ENCODE assay signal across 30 mouse cellular contexts in genomic region chr1:138915596-138915995, GRCm38 (mm10).
"Had no signal": no experiment of that assay in that cellular context is flagged by ENCODE, and none has a peak within 500 bp of the region (broad histone marks: within the 10 kb centered on the region; RNA-seq: fewer than 3 reads in every experiment).

No protein-coding gene starts in this region.

- H3K4me3 ChIP-seq: left cerebral cortex, adult 2 months; limb, embryonic 10.5 days; limb, embryonic 12.5 days; limb, embryonic 13.5 days; limb, embryonic 15.5 days; liver, embryonic 12.5 days; liver, embryonic 13.5 days; liver, embryonic 15.5 days; lung, embryonic 15.5 days; megakaryocyte, embryonic 14.5 days; midbrain, embryonic 10.5 days; midbrain, embryonic 12.5 days; midbrain, embryonic 13.5 days; midbrain, embryonic 15.5 days; myocyte; neural tube, embryonic 12.5 days; neural tube, embryonic 13.5 days had no signal

- H3K27ac ChIP-seq: left cerebral cortex, adult 2 months; limb, embryonic 10.5 days; limb, embryonic 12.5 days; limb, embryonic 13.5 days; limb, embryonic 15.5 days; liver, embryonic 12.5 days; liver, embryonic 13.5 days; liver, embryonic 14.5 days; liver, embryonic 15.5 days; lung, embryonic 15.5 days; macrophage; midbrain, embryonic 10.5 days; midbrain, embryonic 12.5 days; midbrain, embryonic 13.5 days; midbrain, embryonic 15.5 days; neural tube, embryonic 12.5 days; neural tube, embryonic 13.5 days had no signal

- H3K36me3 ChIP-seq: limb, embryonic 10.5 days; limb, embryonic 12.5 days; limb, embryonic 13.5 days; limb, embryonic 15.5 days; liver, embryonic 12.5 days; liver, embryonic 13.5 days; liver, embryonic 15.5 days; lung, embryonic 15.5 days; midbrain, embryonic 10.5 days; midbrain, embryonic 12.5 days; midbrain, embryonic 13.5 days; midbrain, embryonic 15.5 days; neural tube, embryonic 12.5 days; neural tube, embryonic 13.5 days had no signal

- H3K27me3 ChIP-seq: limb, embryonic 12.5 days; limb, embryonic 13.5 days; limb, embryonic 15.5 days; liver, embryonic 12.5 days; liver, embryonic 13.5 days; liver, embryonic 15.5 days; lung, embryonic 15.5 days; megakaryocyte, embryonic 14.5 days; midbrain, embryonic 12.5 days; midbrain, embryonic 13.5 days; midbrain, embryonic 15.5 days; neural tube, embryonic 12.5 days; neural tube, embryonic 13.5 days had no signal

- H3K4me1 ChIP-seq: limb, embryonic 15.5 days; midbrain, embryonic 10.5 days; midbrain, embryonic 12.5 days; midbrain, embryonic 13.5 days; midbrain, embryonic 15.5 days; neural tube, embryonic 12.5 days; neural tube, embryonic 13.5 days had no signal

- ATAC-seq: liver, embryonic 12.5 days; liver, postnatal 0 days; lung, postnatal 0 days; midbrain, embryonic 13.5 days; midbrain, embryonic 15.5 days had no signal

- H3K4me2 ChIP-seq: limb, embryonic 12.5 days; limb, embryonic 13.5 days; limb, embryonic 15.5 days; liver, embryonic 11.5 days; liver, embryonic 12.5 days; liver, embryonic 13.5 days; liver, embryonic 15.5 days; lung, embryonic 15.5 days; midbrain, embryonic 12.5 days; midbrain, embryonic 13.5 days; midbrain, embryonic 15.5 days; neural tube, embryonic 12.5 days; neural tube, embryonic 13.5 days had no signal

- H3K9ac ChIP-seq: limb, embryonic 12.5 days; limb, embryonic 13.5 days; limb, embryonic 15.5 days; liver, embryonic 12.5 days; liver, embryonic 13.5 days; liver, embryonic 14.5 days; liver, embryonic 15.5 days; liver, postnatal 0 days; lung, embryonic 15.5 days; midbrain, embryonic 12.5 days; midbrain, embryonic 13.5 days; midbrain, embryonic 15.5 days; neural tube, embryonic 12.5 days; neural tube, embryonic 13.5 days had no signal

- DNase-seq: left cerebral cortex, postnatal 4 days; liver; liver, embryonic 13.5 days; liver, postnatal 0 days; lung, adult 18-20 months; lung, adult 2 months; lung, postnatal 14 days; lung, postnatal 36 days; lung, postnatal 4 days; midbrain, embryonic 14.5 days had no signal

- H3K9me3 ChIP-seq: limb, embryonic 10.5 days; limb, embryonic 12.5 days; limb, embryonic 13.5 days; limb, embryonic 15.5 days; liver, embryonic 12.5 days; liver, embryonic 13.5 days; liver, embryonic 15.5 days; lung, embryonic 15.5 days; megakaryocyte, embryonic 14.5 days; midbrain, embryonic 10.5 days; midbrain, embryonic 12.5 days; midbrain, embryonic 13.5 days; midbrain, embryonic 15.5 days; neural tube, embryonic 12.5 days; neural tube, embryonic 13.5 days had no signal
